Mouse (Mus musculus): ENCODE data around the gene Klhl31.

The Klhl31 gene

DNA sequence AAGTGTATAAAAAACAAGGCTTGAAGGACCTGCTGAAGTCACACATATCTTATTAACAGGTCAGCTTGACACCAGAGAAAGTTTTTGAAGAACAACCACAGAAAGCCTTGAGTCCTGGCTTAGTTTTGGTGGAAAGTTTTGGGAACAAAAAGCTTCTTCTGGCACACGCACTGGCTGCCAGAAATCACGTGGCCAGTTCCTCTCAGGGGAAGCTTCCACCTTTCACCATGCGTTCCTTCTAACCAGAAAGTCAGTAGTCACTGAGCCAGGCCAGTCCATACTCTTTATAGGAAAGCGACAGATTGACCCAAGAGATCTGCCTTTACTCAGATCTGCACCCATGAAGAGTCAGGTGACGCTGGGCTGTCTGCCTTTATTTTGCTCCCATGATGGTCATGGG is 12.1 kb upstream of the Klhl31 start:
- DNase-seq, result no peak

DNA sequence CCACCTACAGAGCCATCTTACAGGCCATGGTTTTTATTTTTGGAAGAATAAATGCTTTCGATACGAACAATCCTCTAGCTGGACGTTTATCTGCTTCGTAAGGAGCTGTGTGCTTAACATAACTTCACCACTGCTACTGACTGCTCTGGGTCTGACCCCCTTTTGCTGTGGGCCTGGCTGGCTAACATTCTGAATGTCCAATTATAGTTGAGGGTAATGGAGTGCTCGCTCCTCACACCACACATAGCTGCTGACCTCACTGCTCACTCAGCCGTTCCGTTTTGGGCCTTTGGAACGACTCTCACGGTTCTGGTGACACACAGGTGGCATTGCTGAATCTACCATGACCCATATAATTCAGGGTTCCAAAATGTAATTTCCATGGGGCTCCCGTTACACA is 7.6 kb upstream of the Klhl31 start:
- no peak for DNase-seq

DNA sequence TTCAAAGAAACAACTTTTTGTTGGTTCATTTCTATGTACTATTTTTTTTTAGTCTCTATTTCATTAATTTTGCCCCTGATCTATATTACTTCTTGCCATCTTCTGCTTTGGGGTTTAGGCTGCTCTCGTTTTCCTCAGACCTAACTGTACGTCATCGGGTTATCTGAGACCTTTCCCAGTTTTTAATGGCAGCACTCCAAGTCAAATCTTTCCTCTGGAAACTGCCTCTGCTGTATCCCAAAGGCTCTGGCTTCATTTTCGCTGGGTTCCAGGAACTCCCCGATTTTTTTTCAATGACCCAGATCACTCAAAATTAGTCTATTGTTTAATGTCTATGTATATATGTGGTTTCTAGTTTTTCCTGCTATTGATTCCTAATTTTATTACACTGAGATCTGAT is 6.6 kb upstream of the Klhl31 start:
- no peak for DNase-seq

DNA sequence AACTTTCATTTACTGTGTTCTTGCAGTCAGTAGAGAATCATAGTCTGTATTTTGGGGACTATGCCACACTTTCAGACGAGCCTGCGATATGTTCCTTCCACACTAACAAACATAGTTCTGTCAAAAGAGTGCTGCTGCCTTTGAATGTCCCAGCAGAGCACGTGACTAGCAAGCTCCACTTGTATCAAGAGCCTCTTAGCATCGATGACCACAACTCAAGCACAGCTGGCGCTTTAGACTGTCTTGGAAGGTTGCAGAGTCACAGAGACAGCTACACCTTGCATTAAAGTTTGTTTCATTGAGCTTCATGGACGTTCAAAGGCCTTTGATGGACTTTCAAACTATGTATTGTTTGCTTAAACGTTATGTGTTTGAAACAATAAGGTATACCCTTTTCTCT is 5.5 kb upstream of the Klhl31 start:
- DNase-seq, result no peak

DNA sequence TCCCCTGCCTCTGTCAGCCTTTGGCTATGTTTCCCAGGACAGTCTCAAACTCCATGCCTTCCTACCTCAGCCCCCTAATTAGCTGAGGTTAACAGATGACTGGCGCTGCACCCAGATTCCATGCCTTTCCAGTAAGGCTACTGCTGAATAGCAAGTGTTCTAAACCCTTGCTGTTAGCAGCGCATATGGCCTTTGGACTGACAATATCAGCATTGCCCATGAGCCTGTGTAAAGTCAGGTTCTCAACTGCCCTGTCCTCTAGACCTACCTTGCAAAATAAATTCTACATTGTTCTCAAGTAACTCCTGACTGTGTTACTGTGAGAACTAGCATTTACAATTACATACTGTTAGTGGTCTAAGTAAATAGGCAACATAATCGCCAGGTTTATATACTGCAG is 3.9 kb upstream of the Klhl31 start:
- DNase-seq, result no peak

DNA sequence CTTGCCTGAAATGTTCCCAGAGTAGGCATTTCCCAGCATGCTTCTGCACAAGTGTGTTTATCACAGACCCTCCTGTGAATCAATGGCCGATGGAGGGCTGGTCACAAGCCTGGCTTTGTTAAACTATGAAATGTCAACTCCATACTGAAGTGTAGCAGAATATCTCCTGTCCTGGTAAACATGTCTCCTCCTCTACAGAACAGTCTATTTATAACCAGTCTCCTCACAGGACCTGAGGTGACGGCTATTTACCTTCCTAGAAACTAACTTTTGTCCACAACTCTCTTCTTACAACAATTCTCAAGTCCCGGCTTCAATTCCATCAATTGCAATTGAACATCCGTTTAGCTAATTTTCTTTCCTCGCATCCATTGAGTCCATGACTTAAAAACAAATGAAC is 297 bp upstream of the Klhl31 start:
- no peak for DNase-seq

DNA sequence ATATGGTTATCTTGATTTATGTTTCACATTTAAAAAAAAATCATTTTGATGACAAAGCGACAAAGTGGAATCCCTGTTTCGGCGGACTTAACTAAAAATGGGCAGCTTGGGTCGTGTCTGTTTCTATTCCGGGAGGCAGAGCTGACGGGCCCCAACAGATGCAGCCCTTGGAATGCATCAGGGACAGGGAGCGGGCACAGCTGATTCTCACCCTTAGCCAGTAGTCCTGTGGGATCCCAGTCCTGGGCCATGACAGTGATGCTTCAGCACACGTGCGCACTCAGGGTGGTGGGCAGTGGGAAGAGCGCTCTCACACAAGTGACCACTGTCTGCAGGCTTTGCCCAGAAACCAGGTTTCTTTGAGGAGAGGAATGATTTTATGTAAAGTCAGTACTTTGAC is 1.1 kb downstream of the Klhl31 start:
- DNase-seq, result no peak

DNA sequence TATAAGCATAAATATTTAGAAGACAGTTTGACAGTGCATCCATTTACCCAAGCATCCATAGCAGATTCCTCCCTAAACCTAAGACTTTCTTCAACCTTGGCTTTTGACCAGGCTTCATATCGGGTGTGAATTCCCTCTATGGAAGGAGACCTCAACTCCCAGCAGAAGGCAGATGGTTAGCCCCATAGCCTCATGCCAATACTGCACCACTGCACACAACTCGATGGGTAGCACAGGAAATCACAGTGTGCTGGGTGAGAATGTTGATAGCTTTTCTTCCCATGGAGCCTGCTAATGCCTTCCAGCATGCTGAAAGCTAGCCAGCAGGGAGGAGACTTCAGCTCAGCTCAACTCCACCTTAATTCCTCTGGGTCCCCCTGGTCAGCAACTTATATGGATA is 8.9 kb downstream of the Klhl31 start:
- peak; percentile 30 to 52 for DNase-seq

DNA sequence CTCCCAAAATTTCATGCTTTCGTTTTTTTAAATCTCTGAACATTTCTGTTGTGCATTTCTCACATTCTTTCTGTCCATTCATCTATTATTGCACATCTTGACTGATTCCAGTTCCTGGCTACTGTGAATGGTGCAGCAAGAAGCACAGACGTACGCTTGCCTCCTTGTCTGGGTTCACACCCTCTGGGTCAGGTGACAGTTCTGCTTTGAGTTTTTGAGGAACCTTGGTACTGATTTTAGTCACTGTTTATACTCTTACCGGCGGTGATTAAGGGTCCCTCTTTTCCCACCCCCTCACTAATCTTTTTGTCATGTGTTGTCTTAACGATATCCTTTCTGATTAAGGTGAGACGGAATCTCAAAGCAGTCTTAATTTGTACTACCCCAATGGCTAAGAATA is 15.5 kb downstream of the Klhl31 start:
- DNase-seq, result no peak

DNA sequence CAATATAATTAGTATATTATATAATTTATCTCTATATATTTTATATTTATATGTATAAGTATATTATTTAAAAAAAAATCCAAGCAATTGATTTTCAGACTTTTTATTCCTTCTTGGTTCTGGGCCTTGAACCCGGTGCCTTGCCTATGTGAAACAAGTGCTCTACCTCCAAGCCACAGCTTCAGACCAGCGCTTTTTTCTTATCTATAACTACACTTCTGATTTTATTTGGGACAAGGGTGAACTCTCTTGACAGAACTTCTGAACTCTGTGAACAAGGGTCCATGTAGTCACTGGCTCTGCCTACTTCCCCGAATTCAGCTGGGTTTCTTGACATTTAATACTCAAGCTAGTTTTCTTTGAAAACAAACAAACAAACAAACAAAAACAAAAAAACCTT is 17.6 kb downstream of the Klhl31 start:
- no peak for DNase-seq

DNA sequence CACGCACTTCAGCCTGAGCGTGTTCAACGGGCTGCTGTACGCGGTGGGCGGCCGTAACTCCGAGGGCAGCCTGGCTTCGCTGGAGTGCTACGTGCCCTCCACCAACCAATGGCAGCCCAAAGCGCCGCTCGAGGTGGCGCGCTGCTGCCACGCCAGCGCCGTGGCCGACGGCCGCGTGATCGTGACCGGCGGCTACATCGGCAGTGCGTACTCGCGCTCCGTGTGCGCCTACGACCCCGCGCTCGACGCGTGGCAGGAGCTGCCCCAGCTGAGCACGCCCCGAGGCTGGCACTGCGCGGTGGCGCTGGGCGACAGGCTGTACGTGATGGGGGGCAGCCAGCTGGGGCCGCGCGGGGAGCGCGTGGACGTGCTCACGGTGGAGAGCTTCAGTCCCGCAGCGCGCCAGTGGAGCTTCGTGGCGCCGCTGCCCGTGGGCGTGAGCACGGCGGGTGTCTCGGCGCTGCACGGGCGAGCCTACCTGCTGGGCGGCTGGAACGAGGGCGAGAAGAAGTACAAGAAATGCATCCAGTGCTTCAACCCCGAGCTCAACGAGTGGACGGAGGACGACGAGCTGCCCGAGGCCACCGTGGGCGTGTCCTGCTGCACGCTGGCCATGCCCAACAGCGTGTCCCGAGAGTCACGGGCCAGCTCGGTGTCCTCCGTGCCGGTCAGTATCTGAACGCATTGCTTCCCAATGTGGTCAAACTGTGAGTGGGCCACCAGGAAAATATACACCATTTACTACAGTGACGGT is 19.1 kb downstream of the Klhl31 start:
- peak; percentile 50 to 59 for DNase-seq

DNA sequence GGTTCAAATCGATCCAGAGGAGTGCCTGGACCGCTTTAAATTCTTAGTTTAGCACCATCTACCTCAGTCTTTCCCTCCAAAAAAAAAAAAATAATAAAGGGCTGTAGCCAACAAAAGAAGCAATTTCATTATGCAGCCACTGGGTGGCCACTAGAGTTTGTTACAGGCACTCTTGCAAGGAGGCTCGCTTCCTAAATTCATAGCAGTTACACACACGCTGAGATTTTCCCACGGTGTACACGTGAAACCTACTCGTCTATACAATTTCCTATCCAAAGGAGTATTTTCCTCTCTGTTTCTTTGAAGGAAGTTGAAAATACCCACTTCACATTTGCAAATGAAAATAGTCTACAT is 19.6 kb downstream of the Klhl31 start:
- peak; percentile 64 to 69 for DNase-seq

DNA sequence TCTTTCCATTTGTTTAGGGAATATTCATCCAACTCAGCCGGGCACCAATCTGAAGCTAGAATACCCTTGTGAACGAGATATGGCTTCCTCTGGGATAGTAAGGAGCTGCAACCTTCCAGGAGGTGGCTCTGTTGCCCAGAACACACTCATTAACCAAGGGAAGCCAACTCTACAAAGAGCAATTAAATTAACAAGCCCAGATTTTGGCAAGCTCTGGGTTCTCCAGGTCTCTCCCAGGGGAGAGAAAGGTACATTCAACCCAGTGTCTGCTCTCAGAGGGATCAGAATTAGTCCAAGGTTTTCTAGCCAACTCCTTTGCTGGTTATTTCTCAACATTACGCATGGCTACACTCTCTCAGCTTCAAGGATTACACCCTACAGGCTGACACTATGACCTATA is 26.6 kb downstream of the Klhl31 start:
- DNase-seq, result peak in 1 of 2 experiments; percentile 9

DNA sequence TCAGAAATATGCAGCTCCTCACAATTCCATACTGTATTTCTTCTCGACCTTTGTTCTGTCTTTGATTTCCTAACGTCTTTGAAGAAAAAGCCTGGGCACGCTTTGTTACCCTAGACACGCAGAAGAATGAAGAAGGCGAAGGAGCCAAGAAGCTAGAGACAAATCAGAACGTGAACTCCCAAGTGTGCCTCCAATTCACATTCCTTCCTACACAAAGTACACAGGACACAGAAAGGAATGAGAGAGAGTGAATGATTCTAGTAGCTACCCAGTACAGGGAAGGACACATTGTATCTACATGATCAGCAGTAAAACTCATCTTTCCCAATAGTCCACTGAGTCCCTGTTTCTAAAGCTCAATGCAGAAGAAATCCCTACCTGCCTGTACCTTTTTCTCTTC is 33.8 kb downstream of the Klhl31 start:
- DNase-seq, result no peak

DNA sequence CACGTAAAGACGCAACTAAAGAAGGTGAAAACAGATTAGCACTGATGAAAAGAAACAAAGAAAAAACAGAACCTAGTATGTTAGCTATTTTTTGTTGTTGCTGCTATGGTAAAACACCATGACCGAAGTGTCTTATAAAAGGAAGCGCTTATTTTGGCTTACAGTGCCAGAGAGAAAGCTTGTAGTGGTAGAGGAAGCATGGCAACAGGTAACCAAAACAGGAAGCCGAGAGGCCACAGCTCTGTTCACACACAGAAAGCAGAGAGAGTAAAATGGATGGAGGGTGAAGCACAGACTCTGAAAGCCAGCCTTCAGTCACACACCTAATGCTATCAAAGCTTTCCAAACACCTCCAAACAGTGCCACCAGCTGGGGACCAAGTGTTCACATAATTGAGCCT is 34.7 kb downstream of the Klhl31 start:
- DNase-seq, result no peak

DNA sequence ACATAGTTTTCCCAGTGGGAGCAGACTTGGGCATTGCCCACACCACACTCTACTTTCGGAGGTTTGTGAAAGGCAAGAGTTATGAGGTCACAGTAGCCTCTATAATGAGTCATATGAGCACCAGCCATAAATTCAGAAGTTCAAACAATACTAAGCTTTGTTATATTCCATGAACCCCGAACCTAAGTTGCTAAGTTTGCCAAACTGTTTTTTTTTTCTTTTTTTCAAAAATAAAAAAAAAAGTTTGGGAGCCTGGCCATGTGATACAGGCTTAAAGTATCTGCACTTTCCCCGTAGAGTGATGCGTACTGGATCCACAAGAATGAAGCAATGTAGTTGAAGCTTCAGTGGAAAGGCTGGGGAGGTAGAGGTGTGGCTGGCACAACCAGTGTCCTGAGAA is 36.9 kb downstream of the Klhl31 start:
- DNase-seq, result no peak

DNA sequence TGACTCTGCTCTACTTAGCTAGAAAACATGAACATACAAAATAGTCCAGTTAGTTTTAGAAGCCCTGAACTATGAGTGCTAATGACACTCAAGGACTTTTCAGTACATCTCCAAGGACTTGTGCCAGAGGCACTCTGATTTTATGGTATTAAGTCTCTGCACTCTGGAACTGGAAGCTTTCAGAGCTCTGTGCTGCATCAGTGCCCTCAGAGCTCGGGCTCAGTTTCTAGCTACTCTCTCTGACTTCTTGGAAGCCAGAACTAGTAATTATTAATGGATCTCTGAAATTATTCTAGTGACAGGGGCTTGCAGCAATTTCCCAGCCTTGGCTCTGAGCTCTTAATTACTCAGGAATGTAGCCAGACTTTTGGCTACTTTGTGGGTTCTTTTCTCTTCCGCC is 37.7 kb downstream of the Klhl31 start:
- DNase-seq, result no peak

DNA sequence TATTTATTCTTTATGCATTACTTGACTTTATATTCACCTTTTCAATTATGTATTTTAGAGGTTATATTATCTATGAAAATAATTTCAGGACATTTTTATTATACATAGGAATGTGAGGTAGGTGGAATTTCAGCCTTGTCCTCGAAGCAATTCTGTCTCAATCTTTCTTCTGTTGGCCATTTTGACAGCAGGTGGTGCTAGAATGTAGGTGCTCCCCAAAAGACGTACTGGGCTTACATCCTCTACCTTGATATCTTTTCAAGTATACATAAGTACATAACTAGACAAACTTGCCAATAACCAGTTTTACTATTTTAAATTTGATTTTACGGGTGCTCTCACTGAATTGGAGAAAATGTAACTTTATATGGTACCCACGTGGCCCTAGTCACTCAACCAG is 48.6 kb downstream of the Klhl31 start:
- no peak for DNase-seq

DNA sequence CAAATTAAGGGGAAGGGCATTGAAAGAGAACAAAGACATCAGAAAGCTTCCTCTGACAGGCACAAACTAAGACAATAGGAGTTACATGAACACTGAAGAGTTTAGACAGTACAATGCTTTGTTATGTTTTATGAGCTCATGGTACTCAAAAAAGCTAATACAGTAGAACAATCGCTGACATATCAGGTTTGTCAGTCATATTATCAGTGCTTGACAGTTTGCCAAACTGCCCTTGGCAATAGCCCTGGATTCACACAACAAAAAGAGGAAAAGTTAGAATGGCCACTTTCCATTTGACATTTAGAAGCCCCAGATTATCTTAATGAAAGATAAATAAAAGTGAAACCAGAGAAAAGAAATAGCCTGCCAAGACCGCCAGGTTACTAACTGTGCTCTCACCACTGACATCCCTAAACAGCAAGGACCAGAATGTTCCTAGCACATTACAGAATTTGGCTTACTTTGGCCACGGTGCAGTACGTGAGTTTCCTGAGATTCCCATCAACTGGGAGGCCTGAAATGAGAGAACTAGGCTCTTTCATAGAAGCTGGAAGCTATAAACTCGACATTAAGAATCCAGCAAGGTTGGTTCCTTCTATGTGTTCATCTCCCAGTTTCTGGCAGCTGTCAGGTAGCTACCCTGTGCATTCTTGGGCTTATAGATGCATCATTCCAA is 49.7 kb downstream of the Klhl31 start:
- no peak for DNase-seq

DNA sequence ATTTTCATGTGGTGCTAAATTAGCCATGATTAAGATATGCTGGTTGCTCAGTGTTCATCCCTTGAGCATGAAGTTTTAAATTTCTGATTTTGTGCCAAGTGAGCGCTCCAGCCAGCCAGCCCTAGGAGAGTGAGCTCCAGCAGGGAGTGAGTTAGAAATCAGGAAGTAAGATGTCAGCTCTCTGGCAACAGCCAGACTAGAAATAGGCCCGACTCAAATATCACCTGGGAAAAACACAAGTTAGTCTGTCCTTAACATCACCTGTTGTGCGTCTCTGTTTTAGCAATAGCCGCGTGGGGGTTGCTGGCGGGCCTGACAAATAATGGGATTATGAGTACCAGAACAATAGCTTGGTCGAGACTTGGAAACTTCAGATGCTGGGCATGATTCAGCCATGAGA is 56.4 kb downstream of the Klhl31 start:
- peak in 1 of 2 experiments; percentile 10 for DNase-seq

DNA sequence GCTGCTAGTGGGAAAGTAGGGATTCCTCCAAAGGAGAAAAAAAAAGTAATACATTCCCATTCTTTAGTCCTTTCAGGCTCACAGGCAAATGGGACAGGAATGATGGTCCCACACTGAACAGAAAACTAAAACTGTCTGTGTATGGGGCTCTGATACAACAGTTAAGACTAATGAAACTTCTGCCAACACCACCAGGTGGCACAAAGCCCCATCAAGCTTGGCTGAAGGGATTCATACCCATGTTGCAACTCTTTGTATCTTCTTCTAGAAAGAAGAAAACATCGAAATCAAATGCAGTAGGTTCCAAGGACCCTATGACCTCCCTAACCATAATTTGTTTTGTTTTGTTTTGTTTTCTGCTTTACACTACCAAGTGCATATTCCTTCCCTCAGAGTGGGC is 57.1 kb downstream of the Klhl31 start:
- no peak for DNase-seq

DNA sequence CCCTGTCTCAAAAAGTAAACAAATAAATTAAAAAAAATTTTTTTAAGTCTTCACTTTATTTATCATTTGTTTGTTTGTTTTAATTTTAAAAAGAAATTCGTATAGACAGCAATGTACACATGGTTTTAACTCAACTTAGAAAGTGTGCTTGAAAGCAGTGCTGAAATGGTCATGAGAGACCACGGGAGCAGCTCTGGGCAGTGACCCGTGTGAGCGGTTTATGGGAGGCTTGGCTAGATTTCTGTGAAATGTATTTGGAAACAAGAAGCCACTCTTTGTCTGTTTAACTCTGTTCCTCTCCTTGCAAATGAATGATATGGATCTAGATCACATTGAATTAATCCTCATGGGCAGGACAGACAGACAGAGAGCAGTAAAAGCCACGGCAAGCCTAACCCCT is 59.3 kb downstream of the Klhl31 start:
- DNase-seq, result no peak

DNA sequence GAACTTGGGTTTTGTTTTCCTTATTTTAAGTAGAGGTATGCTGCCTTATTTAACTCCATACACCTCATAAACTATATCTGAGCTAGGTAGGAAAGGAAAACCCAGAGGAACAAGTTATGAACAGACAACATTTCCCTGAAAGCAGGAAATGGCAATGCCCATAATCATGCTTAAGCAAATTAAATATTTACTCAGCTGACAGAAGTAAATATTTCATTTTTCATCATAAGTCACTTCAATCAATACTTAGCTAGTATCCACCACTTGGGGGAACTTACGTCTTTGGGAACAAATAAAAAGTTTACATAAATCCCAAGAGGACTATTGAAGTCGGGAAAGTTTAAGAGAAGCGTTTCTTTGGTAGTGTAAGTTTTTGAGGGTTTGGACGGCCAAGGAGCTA is 67.2 kb downstream of the Klhl31 start:
- DNase-seq, result no peak

DNA sequence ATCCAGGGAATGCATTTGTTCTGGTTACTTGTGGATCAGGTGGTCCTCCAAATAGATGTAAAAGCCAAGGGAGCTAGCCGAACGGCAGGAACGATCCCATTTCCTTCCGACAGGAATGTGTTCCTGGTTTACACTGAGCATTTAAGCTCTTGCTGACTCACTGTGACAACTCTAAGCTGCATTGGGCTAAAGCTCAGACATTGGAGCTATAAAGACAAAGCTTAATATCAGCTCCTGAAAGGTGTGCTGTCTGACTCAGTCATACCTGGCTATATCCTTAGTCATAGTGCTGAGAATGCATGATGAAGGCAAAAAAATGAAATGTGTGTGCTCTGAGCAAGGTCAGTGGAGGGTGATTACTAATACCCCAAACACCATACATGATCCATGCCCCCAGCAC is 67.8 kb downstream of the Klhl31 start:
- no peak for DNase-seq

DNA sequence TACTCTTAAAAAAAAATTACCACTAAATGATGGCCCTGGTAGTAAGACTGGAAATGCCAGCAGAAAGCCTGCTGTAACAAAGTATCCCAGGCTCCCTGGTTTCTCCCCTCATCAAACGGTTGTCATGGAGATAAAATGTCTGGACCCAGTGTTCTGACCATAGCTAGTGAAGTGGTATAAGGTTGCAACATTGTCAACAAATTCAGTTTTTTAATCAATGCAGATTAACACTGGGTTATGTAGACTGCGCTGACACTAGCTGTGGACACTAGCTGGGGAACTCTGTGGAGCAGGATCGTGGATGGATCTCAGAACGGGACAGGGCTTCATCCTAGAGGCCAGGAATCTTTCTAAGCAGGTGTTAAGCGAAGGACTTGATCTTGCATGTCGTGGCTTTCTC is 70.2 kb downstream of the Klhl31 start:
- no peak for DNase-seq
